Mouse (Mus musculus) ES-E14 (cell line): ENCODE results near the gene Inpp5b.
"Not testable (repeated sequence)": the region's sequence is repeated elsewhere in the genome, so short reads cannot be mapped to it uniquely, and the experiment has no call there.

ENCODE experiments used
- CHD2 ChIP-seq: IDR thresholded peaks from 2 replicates; pipeline ENCODE4 v1.6.1; 2014; ENCODE audit warnings: mild to moderate bottlenecking, low read depth, low read length, inconsistent platforms
- HCFC1 ChIP-seq: IDR thresholded peaks from 2 replicates; pipeline ENCODE4 v1.6.1; 2012; ENCODE audit warnings: low read length, inconsistent platforms, borderline replicate concordance; ENCODE audit not compliant: insufficient read depth
- MAFK ChIP-seq: IDR thresholded peaks from 2 replicates; pipeline ENCODE4 v1.6.1; 2014; ENCODE audit warnings: mild to moderate bottlenecking, low read depth, low read length, inconsistent platforms; ENCODE audit not compliant: insufficient read depth
- ZC3H11A ChIP-seq: IDR thresholded peaks from 2 replicates; pipeline ENCODE4 v1.6.1; 2012; ENCODE audit warnings: low read depth, mild to moderate bottlenecking, inconsistent platforms, low read length, borderline replicate concordance
- ZNF384 ChIP-seq: IDR thresholded peaks from 2 replicates; pipeline ENCODE4 v1.6.1; 2012; ENCODE audit warnings: low read depth, low read length, inconsistent platforms

DNA sequence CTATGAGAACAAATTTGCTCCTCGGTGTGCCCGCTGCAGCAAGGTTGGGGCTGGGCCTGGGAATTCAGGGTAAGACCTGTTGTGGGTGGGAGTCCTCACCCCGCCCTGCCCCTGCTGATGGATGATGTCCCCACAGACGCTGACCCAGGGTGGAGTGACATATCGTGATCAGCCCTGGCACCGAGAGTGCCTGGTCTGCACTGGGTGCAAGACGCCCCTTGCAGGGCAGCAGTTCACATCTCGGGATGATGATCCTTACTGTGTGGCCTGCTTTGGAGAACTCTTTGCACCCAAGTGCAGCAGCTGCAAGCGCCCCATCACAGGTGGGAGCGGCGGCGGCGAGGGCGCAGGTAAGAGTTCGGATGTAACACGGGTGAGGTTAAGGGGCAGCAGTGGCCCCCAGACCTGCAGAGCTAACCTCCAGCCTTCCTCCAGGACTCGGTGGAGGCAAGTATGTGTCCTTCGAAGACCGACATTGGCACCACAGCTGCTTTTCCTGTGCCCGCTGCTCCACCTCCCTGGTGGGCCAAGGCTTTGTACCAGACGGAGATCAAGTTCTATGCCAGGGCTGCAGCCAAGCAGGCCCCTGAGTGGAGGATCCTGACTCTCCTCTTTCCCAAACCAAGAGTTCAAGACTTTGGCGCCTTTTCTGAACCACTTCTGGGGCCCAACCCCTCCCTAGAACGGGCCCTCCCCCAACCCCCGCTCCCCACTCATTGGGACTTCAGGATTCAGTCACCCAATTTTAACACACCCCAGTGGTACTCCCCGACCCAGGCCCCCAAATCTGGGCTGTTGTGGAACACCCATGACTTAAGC, 34.1 kb upstream of the Inpp5b start:
- not testable (repeated sequence) for TF ChIP-seq MAFK, HCFC1, ZC3H11A, CHD2, ZNF384
